Mouse (Mus musculus) embryonic facial prominence, embryonic 13.5 days (tissue): Measurements from ENCODE around the gene Cpne8. TPM values are rescaled to one million over a fixed set of nuclear protein-coding genes. Genes with fewer than 3 reads are reported as not detected.

Experiments
- ATAC-seq: fragments of 200-750 bp; cut with Nextera tagmentation; 2 replicates; pipeline ENCODE4 v1.8.0; 2017; ENCODE audit warnings: low read depth; ENCODE audit not compliant: insufficient number of reproducible peaks, insufficient read depth, low FRiP score, low TSS enrichment
- H3K27ac ChIP-seq: fragments of 300-500 bp; sonication (generic); 2 replicates; pipeline ENCODE4 v1.5.1; 2015; ENCODE audit warnings: moderate library complexity, mild to moderate bottlenecking, inconsistent platforms
- H3K27me3 ChIP-seq: fragments of 300-500 bp; sonication (generic); 2 replicates; pipeline ENCODE4 v1.6.1; 2015; ENCODE audit warnings: mild to moderate bottlenecking, inconsistent platforms
- H3K36me3 ChIP-seq: fragments of 300-500 bp; sonication (generic); 2 replicates; pipeline ENCODE4 v1.6.1; 2015; ENCODE audit warnings: mild to moderate bottlenecking, inconsistent platforms
- H3K4me1 ChIP-seq: fragments of 300-500 bp; sonication (generic); 2 replicates; pipeline ENCODE4 v1.6.1; 2015; ENCODE audit warnings: inconsistent platforms
- H3K4me2 ChIP-seq: fragments of 300-500 bp; sonication (generic); 2 replicates; pipeline ENCODE4 v1.6.1; 2015; ENCODE audit warnings: moderate library complexity, mild to moderate bottlenecking, inconsistent platforms
- H3K4me3 ChIP-seq: fragments of 300-500 bp; sonication (generic); 2 replicates; pipeline ENCODE4 v1.5.1; 2015; ENCODE audit warnings: mild to moderate bottlenecking, inconsistent platforms
- H3K9ac ChIP-seq: fragments of 300-500 bp; sonication (generic); 2 replicates; pipeline ENCODE4 v1.6.1; 2015; ENCODE audit warnings: mild to moderate bottlenecking, inconsistent platforms
- H3K9me3 ChIP-seq: fragments of 300-500 bp; sonication (generic); 2 replicates; pipeline ENCODE4 v1.6.1; 2016; ENCODE audit warnings: inconsistent platforms
- WGBS: fragments of 180-500 bp; shearing (Covaris S2); methylation state at CpG from one replicate; pipeline ENCODE4 v1.1.7; 2015; ENCODE audit warnings: mixed read lengths; 5-methylcytosine and 5-hydroxymethylcytosine counted together
- polyA plus RNA-seq: library from polyadenylated mRNA; unstranded; fragments of >200 nt; fragmentation: Nextera tagmentation; extraction: Ambion mirVana; gene quantifications from 2 replicates; pipeline ENCODE4 v1.2.1, GENCODE M21; 2015

Gene Cpne8
- polyA plus RNA-seq, 1 experiment from 2014 or later, result 19.7 TPM

DNA sequence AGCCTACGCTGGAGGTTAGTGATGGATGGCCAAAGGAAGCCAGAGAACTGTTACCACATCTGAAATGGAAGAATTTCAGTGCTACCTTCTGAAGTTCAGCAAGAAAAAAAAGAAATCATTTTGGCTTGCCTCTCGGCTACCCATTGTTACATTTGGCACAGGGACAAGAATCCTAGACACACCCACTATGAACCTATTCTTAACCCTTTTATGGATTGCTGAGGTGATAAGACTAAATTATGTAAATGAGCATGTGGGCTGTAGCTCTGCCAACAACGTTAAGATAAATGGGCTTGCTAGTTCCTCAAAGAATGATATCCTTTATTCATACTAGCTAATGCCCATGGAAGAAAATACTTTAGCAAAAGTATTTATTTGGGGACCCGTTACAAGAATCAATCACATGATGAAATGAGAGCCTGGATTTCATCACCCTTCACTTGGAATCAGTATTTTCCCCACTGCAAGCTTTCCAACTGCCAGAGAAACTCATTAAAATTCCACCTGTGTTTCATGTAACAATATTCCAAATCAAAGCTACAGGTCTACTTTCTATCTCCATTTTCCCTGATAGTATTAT lies 69.3 kb downstream of the Cpne8 start:
- 54% methylated on average over 4 of the region's 4 CpGs for WGBS
- no peak overlapping the region for H3K4me2 ChIP-seq
- H3K36me3 ChIP-seq, result no peaks in the 10 kb centered on the region
- no peak overlapping the region for H3K4me3 ChIP-seq
- no peak overlapping the region for H3K9ac ChIP-seq
- H3K27ac ChIP-seq, result no peak overlapping the region
- ATAC-seq, result no peak
- H3K27me3 ChIP-seq, result no peaks in the 10 kb centered on the region
- peaks cover 5% of the 10 kb centered on the region; the same call in 1 of the 2 replicates for H3K4me1 ChIP-seq
- H3K9me3 ChIP-seq, result no peaks in the 10 kb centered on the region

- Histone ChIP-seq H3K4me2 (no peak overlapping the region), H3K4me1 (peaks cover 10% of the 10 kb centered on the region), H3K9me3 (no peaks in the 10 kb centered on the region), H3K4me3 (no peak overlapping the region), H3K27ac (no peak overlapping the region), H3K36me3 (no peaks in the 10 kb centered on the region), H3K27me3 (no peaks in the 10 kb centered on the region), H3K9ac (no peak overlapping the region)
- 64% methylated on average over 3 of the region's 3 CpGs for WGBS
- no peak for ATAC-seq
These were observed 70.9 kb downstream of the Cpne8 start for GRCm38 (mm10) chr15:90608368-90608767.

GRCm38 (mm10) chr15:90607181-90607580 lies 72.1 kb downstream of the Cpne8 start:
- WGBS, result 80% methylated on average over 3 of the region's 3 CpGs
- no peaks in the 10 kb centered on the region for H3K36me3 ChIP-seq
- H3K4me1 ChIP-seq, result peaks cover 15% of the 10 kb centered on the region
- no peak for ATAC-seq
- H3K4me3 ChIP-seq, result no peak overlapping the region
- no peak overlapping the region for H3K9ac ChIP-seq
- no peaks in the 10 kb centered on the region for H3K27me3 ChIP-seq
- no peak overlapping the region for H3K4me2 ChIP-seq
- no peak overlapping the region for H3K27ac ChIP-seq
- H3K9me3 ChIP-seq, result no peaks in the 10 kb centered on the region

- no peaks in the 10 kb centered on the region for H3K36me3 ChIP-seq
- no peaks in the 10 kb centered on the region for H3K27me3 ChIP-seq
- no peak overlapping the region for H3K4me2 ChIP-seq
- no peak overlapping the region for H3K4me3 ChIP-seq
- ATAC-seq, result no peak
- no peaks in the 10 kb centered on the region for H3K9me3 ChIP-seq
- WGBS, result 37% methylated on average over 5 of the region's 5 CpGs
- no peak overlapping the region for H3K27ac ChIP-seq
- H3K4me1 ChIP-seq, result peaks cover 12% of the 10 kb centered on the region
- H3K9ac ChIP-seq, result no peak overlapping the region
These were observed 75.6 kb downstream of the Cpne8 start for GRCm38 (mm10) chr15:90603676-90604075.

DNA sequence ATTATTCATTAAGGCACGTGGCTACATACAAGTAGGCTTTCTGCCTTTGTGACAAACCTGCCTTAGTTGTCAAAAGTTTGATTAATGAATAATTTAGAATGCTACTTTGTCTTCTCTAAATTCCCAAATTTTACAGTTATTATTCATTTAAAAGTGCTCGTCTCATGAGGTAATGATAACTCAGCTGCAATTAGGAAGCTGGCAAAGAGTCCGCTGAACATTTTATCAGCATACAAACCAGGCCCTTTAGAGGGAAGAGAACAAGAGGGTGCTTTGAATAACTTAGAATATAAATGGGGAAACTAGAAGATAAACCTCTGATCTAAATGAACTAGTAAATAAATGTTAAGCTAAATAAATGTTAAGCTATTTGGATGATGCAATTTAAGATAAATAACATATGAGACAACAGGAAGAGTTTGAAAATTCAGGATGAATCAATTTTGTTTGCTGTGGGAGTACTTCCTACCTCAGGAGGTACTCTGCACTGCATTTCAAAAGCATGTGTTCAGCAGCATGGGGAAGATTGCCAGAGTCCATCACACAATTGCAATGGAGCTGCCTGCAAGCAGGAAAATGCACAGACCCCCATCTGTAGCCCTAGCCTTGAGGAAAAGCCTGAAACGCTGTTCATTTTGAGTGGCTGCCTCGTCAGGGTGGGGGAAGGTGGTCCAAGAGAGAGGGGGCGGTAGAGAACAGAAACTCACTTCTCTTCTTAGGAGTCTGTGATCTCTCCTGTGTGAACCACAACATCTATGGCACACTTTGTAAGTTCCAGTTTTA lies 81.3 kb downstream of the Cpne8 start:
- Histone ChIP-seq H3K4me2 (no peak overlapping the region), H3K4me1 (peaks cover 4% of the 10 kb centered on the region; the same call in 1 of the 2 replicates), H3K27me3 (no peaks in the 10 kb centered on the region), H3K9me3 (no peaks in the 10 kb centered on the region), H3K36me3 (no peaks in the 10 kb centered on the region), H3K4me3 (no peak overlapping the region), H3K9ac (no peak overlapping the region), H3K27ac (no peak overlapping the region)
- 65% methylated on average over 6 of the region's 6 CpGs for WGBS
- ATAC-seq, result no peak

- Histone ChIP-seq H3K4me3 (no peak overlapping the region), H3K9me3 (no peaks in the 10 kb centered on the region), H3K27me3 (no peaks in the 10 kb centered on the region), H3K4me2 (no peak overlapping the region), H3K9ac (no peak overlapping the region), H3K4me1 (no peaks in the 10 kb centered on the region), H3K27ac (no peak overlapping the region), H3K36me3 (no peaks in the 10 kb centered on the region)
- WGBS, result 79% methylated on average over 2 of the region's 2 CpGs
- ATAC-seq, result no peak
These were observed 83.6 kb downstream of the Cpne8 start for GRCm38 (mm10) chr15:90595592-90595991.

DNA sequence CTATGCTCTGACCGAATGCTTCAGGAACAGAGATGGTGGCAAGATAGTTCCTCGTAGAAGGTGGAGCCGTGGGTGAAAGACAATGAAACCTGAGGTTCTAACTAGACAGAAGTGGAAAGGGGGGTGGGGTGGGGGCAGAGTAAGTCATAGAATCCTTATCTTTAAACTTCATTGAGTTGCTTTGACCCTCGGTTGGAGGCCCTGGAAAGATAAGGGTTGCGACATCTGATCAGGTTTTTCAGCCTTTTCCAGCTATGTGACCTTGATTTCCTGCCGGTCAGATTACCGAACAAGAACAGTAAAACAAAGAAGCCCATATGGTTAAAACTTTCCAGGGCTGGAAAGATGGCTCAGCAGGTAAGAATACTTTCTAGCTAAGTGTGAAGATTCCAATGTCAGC lies 89.6 kb downstream of the Cpne8 start:
- Histone ChIP-seq H3K27me3 (no peaks in the 10 kb centered on the region), H3K36me3 (no peaks in the 10 kb centered on the region), H3K4me2 (no peak overlapping the region), H3K4me1 (no peaks in the 10 kb centered on the region), H3K9me3 (no peaks in the 10 kb centered on the region), H3K27ac (no peak overlapping the region), H3K9ac (no peak overlapping the region), H3K4me3 (no peak overlapping the region)
- 61% methylated on average over 7 of the region's 7 CpGs for WGBS
- ATAC-seq, result no peak

DNA sequence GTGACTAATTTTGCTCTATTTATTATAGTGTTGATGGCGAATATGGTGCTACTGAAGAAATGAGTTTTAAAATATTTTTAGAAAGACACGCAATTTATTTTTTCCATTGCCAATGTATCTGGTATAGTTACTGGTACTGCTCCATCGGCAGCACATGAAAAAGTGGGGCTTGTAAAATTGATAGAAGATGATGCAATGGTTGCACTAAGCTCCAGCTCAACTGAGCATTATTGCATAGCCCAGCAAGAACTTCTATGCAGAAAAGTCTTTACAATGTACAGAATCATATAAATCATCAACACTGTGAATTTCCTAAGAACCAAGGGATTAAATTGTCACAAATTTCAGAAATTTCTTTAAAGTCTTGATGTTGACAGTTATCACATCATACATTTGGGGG lies 101.8 kb downstream of the Cpne8 start:
- ATAC-seq, result no peak
- Histone ChIP-seq H3K4me1 (no peaks in the 10 kb centered on the region), H3K27ac (no peak overlapping the region), H3K4me3 (no peak overlapping the region), H3K36me3 (no peaks in the 10 kb centered on the region), H3K9ac (no peak overlapping the region), H3K4me2 (no peak overlapping the region), H3K9me3 (no peaks in the 10 kb centered on the region), H3K27me3 (no peaks in the 10 kb centered on the region)
- WGBS, result 96% methylated on average over 3 of the region's 3 CpGs

GRCm38 (mm10) chr15:90569246-90569645 lies 110.0 kb downstream of the Cpne8 start:
- Histone ChIP-seq H3K4me1 (0 out of 2 replicates have a peak, but pooled peaks cover 2% of the 10 kb centered on the region), H3K9me3 (no peaks in the 10 kb centered on the region), H3K4me2 (no peak overlapping the region), H3K9ac (no peak overlapping the region), H3K36me3 (no peaks in the 10 kb centered on the region), H3K27me3 (no peaks in the 10 kb centered on the region), H3K4me3 (no peak overlapping the region), H3K27ac (no peak overlapping the region)
- 91% methylated on average over 4 of the region's 4 CpGs for WGBS
- no peak for ATAC-seq

- Histone ChIP-seq H3K4me2 (no peak overlapping the region), H3K36me3 (no peaks in the 10 kb centered on the region), H3K9me3 (no peaks in the 10 kb centered on the region), H3K4me3 (no peak overlapping the region), H3K9ac (no peak overlapping the region), H3K27ac (no peak overlapping the region), H3K27me3 (no peaks in the 10 kb centered on the region), H3K4me1 (0 out of 2 replicates have a peak, but pooled peaks cover 3% of the 10 kb centered on the region)
- WGBS, result 84% methylated on average over 4 of the region's 4 CpGs
- no peak for ATAC-seq
These were observed 111.2 kb downstream of the Cpne8 start for GRCm38 (mm10) chr15:90568050-90568449.

- H3K36me3 ChIP-seq, result no peaks in the 10 kb centered on the region
- H3K9ac ChIP-seq, result no peak overlapping the region
- 22% methylated on average over 3 of the region's 3 CpGs for WGBS
- no peak overlapping the region for H3K4me2 ChIP-seq
- no peak for ATAC-seq
- H3K27ac ChIP-seq, result no peak overlapping the region
- no peaks in the 10 kb centered on the region for H3K9me3 ChIP-seq
- no peaks in the 10 kb centered on the region for H3K27me3 ChIP-seq
- H3K4me1 ChIP-seq, result peaks cover 7% of the 10 kb centered on the region
- H3K4me3 ChIP-seq, result no peak overlapping the region
These were observed 115.2 kb downstream of the Cpne8 start for GRCm38 (mm10) chr15:90563996-90564395.

- ATAC-seq, result no peak
- 54% methylated on average over 12 of the region's 12 CpGs for WGBS
- no peaks in the 10 kb centered on the region for H3K9me3 ChIP-seq
- no peaks in the 10 kb centered on the region for H3K36me3 ChIP-seq
- H3K9ac ChIP-seq, result no peak overlapping the region
- no peaks in the 10 kb centered on the region for H3K27me3 ChIP-seq
- H3K4me1 ChIP-seq, result peaks cover 7% of the 10 kb centered on the region
- no peak overlapping the region for H3K27ac ChIP-seq
- H3K4me2 ChIP-seq, result no peak overlapping the region
- no peak overlapping the region for H3K4me3 ChIP-seq
These were observed 117.6 kb downstream of the Cpne8 start for GRCm38 (mm10) chr15:90561613-90562012.
